Mouse (Mus musculus) forelimb bud, embryonic 11.5 days (tissue): ENCODE measurements around the gene Gm20388.
A peak's percentile ranks its signal among the peaks of the same experiment; 100 is the strongest.

Experiments
- DNase-seq: peaks from one replicate; pipeline ENCODE4 v3.0.0-alpha.2; 2012; ENCODE audit warnings: low read depth, low spot score

Gm20388 gene

DNA sequence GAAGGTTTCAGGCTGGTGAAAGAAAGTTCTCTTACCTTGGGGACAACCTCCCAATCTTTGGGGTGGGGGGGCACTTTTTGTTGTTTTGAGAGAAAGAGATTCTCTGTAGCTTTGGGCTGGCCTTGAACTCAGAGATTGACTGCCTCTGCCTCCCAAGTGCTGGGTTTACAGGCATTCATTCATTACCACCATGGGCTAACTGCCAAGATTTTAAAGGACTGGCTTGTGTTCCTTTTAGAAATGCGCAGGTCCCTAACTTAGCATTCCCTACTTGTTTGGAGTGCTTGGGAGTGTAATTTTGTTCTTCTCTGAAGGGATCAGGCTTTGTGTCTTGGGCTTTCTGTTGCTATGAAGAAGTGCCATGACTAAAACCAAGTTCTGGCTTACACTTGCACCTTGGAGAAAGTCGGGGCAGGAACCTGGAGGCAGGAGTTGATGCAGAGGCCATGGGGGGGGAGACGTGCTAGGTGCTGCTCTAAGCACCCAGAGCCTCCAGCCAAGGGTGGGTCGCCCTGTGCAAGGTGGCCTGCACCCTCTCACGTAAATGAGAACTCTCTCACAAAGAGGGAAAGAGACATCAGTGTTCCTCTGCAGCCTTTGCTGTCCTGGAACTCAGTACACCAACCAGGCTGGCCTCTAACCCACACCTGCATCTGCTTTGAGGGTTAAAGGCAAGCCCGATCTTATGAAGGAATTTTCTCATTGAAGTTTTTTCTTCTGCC, 3193.6 kb downstream of the Gm20388 start:
- no peak for DNase-seq

GRCm38 (mm10) chr8:123105553-123106326, 3195.1 kb downstream of the Gm20388 start:
- peak; percentile 74 for DNase-seq

GRCm38 (mm10) chr8:123106531-123106930, 3195.9 kb downstream of the Gm20388 start:
- DNase-seq = no peak

GRCm38 (mm10) chr8:123108010-123108409, 3197.4 kb downstream of the Gm20388 start:
- no peak for DNase-seq

DNA sequence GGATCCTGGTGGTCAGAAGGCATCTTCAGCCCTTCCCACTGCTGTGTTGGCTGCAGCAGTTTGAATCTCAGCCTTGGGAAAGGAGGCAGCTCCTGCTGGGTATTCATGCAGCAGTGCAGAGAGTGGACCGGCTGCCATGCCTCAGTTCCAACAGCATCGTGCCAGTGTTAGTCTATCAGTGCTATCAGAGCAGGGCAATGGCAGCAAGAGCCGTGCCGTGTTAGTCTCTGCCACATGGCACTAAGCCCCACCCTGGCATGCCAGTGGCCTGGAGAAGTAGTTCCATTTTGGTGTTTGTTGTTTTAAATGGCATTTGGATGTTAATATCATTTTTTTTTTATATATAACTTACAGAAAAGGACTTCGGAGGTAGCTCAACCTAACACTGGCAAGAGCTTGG, 3198.3 kb downstream of the Gm20388 start:
- no peak for DNase-seq

DNA sequence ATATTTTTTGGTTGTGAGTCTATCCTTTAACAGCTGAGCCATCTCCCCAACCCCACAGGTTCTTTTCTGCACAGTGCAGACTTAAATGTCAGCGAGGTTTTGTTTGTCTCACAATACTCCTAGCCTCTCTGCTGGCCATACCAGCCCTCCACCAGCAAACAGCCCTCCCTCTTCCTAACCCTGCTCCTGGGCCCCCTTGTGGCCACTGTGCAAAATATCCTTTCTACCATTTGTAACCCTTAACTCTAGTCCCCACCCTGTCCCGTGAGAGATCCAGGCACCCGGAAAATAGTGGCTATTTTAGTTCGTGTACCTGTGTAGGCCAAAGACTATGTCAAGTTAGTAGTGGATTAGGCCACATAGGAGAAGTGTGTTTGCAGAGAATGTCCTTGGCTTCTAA, 3200.0 kb downstream of the Gm20388 start:
- peak; percentile 52 for DNase-seq

GRCm38 (mm10) chr8:123112892-123113291, 3202.3 kb downstream of the Gm20388 start:
- DNase-seq = no peak

GRCm38 (mm10) chr8:123113908-123114469, 3203.3 kb downstream of the Gm20388 start:
- DNase-seq = no peak

GRCm38 (mm10) chr8:123114644-123115043, 3204.0 kb downstream of the Gm20388 start:
- DNase-seq = no peak

DNA sequence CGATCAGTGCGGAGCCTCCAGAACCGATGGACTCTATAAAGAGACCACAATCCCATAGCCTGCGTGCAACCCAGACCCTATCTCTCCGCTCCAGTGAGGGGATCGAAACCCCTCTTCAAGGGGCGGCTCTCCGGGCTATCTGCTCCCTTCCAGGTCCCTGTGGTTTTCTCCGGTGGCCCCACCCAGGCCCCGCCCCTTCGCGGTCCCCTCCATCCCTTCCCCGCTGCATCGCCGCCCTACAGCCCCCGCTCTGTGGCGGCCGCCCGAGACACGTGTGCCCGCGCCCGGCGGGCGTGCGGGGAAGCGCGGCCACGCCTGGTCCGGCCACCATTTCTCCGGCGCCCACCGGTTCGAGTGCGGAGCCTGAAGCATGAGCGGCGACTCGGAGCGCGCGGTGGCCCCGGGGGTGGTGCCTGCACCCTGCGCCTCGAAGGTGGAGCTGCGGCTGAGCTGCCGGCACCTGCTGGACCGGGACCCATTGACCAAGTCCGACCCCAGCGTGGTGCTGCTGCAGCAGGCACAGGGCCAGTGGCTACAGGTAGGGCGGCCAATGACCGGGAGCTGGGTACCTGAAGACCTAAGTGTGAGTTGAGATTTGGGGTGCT, 3206.6 kb downstream of the Gm20388 start, which contains the start of gene Cpne7:
TSS of gene Cpne7 (plus strand) at position 248 of the 605 bp plus-strand sequence.
- DNase-seq = no peak

DNA sequence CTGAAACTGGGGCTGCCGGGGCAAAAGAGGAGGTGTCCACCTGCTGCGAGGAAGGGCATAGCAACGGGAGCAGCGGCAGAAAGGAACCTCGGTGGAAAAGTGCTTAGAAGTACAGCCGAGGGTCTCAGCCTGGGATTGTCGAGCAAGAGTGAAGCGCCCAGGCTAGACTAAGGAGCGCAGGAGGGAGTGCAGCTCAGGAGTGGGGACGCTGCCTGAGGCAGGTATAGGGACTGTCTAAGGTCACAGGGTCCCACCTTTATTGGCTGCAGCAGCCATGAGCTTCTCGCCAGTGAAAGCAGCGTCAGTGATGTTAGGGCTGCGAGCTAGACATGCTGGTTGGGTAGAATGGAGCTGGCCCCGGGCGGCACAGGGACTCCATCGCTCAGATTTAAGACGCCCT, 3207.1 kb downstream of the Gm20388 start:
- DNase-seq = no peak

DNA sequence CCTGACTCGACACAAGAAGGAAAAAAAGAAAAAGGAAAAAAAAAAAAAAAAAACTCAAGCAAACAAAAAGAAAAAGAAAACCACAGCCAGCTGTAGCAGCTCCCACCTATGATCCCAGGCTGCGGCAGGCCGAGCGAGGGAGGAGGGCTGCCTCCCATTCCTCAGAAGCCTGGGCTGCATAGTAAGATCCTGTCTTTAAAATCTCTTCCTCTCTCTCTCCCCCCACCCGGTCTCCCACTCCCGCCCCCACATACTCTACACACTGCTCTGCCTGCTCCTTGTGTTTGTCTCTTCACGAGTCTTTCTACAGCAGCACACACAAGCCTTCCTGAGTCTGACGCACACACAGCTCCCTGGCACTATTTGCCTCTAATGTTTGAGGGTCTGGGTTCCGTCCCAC, 3211.4 kb downstream of the Gm20388 start:
- DNase-seq = no peak

GRCm38 (mm10) chr8:123122670-123123069, 3212.0 kb downstream of the Gm20388 start:
- DNase-seq = no peak

DNA sequence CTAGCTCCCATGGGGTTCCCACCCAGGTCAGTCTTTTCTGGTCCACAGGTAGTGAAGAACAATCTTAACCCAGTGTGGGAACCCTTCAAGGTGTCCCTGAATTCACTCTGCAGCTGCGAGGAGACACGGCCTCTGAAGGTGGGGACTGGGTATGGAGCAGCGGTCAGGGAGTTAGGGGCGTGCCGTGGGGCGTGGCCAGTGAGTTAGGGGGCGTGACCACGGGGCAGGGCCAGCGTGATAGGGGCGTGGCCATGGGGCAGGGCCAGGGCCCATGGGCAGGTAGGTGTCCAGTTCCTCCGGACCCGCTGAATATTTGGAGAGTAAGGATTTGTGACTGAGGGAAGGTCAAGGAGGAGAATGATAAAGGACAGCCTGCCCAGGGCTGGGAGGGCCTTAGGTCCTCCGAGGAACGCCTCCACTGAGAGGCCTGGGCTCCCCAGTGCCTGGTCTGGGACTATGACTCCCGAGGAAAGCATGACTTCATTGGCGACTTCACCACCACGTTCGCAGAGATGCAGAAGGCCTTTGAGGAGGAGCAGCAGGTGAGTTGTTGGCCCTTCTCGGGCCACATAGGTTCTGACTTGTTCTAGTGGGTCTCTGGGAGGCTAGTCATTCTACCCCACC, 3215.7 kb downstream of the Gm20388 start:
- no peak for DNase-seq

DNA sequence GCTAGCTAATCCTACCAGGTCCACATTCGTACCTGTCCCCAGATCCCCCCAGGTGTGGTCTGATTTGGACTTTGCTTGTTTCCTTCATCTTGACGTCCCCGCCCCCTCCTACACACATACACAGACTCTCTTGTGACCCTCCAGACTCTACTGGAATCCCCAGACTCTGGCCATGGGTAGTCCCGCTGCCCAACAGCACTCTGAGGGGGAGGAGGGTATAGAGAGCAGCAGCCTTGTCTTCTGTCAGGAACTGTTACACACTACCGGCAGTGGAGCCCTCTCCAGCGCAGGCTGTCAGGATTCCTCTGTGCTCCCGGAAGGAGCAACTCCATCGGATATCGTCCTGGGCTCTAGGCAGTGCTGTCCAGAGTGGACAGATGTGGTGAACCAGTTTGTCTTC, 3220.4 kb downstream of the Gm20388 start:
- no peak for DNase-seq

DNA sequence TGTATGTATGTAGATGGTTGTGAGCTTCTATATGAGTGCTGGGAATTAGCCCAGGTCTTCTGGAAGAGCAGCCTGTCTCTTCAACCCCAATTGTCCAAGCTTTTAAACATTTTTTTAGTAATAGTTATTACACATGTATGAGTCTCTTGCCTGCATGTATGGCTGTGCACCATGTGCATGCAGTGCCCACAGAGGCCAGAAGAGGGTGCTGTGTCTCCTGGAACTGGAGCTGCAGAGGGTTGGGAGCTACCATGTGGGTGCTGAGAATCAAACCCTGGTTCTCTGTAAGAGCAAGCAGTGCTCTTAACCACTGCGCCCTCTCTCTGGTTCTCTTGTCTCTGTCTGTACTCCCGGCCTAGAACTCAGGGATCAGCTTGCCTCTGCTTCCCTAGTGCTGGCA, 3222.3 kb downstream of the Gm20388 start:
- DNase-seq = no peak

- DNase-seq = no peak
Observed at GRCm38 (mm10) chr8:123134149-123134713, 3223.6 kb downstream of the Gm20388 start.

- DNase-seq = no peak
Observed at GRCm38 (mm10) chr8:123135406-123135805, 3224.8 kb downstream of the Gm20388 start.

GRCm38 (mm10) chr8:123135806-123136205, 3225.2 kb downstream of the Gm20388 start:
- DNase-seq = no peak

- no peak for DNase-seq
Observed at GRCm38 (mm10) chr8:123136287-123136686, 3225.6 kb downstream of the Gm20388 start.

- peak; percentile 73 for DNase-seq
Observed at GRCm38 (mm10) chr8:123137645-123138077, 3227.0 kb downstream of the Gm20388 start.
